Mouse (Mus musculus) megakaryocyte, embryonic 14.5 days (primary cell): ENCODE measurements around the gene Prkch.

Experiments used
- FLI1 ChIP-seq: IDR thresholded peaks from 2 replicates; pipeline ENCODE4 v1.6.1; 2012; ENCODE audit warnings: low read length, inconsistent platforms, mixed read lengths
- GATA1 ChIP-seq: IDR thresholded peaks from 3 replicates; pipeline ENCODE4 v1.6.1; 2012; ENCODE audit warnings: mixed read lengths, low read length, inconsistent platforms, borderline replicate concordance

- TF ChIP-seq GATA1 (no peak), FLI1 (no peak)
Observed at GRCm38 (mm10) chr12:73807228-73807627, 222.6 kb downstream of the Prkch start.
